In genomic region chr9:45839139-45839981, GRCm38 (mm10) we compare ENCODE assay signal across 8 mouse cellular contexts. TPM values are rescaled to one million over a fixed set of nuclear protein-coding genes. Genes with fewer than 3 reads are reported as not detected.
DNase-seq lines count a peak whose midpoint lies in the region; ATAC-seq and TF ChIP-seq lines count a peak whose summit lies in the region.

No protein-coding gene starts in this region.

- no peaks in the 10 kb centered on the region for H3K36me3 ChIP-seq in forebrain, embryonic 15.5 days
- H3K36me3 ChIP-seq in intestine, embryonic 16.5 days (ENCODE audit: control insufficient read depth, insufficient read depth, low read length), result no peaks in the 10 kb centered on the region
- no peaks in the 10 kb centered on the region for H3K36me3 ChIP-seq in lung, postnatal 0 days (ENCODE audit: insufficient read depth, low read length)
- H3K36me3 ChIP-seq in stomach, embryonic 16.5 days (ENCODE audit: control insufficient read depth, insufficient read depth, low read length), result no peaks in the 10 kb centered on the region

- peak overlapping the region; percentile 89 for H3K4me3 ChIP-seq in forebrain, embryonic 15.5 days
- peak overlapping the region; percentile 94 for H3K4me3 ChIP-seq in intestine, embryonic 16.5 days (ENCODE audit: low read length)
- peak overlapping the region; percentile 60 for H3K4me3 ChIP-seq in lung, postnatal 0 days (ENCODE audit: low read depth, low read length)
- H3K4me3 ChIP-seq in stomach, embryonic 16.5 days (replicated peaks; ENCODE audit: low read length), result peak overlapping the region; percentile 94

- no peak for TF ChIP-seq CTCF in lung, postnatal 0 days (IDR thresholded peaks at IDR 0.05)

- DNase-seq in 3T3-L1 (ENCODE audit: low read depth, low spot score) (peak; percentile 51), MN1 (ENCODE audit: low spot score) (peak; percentile 10)
- peak; percentile 26 for DNase-seq in lung, postnatal 0 days (ENCODE audit: low spot score)
- DNase-seq in frontal cortex, postnatal 25 days (ENCODE audit: low spot score in 2 of 2), result no peak
- no peak for DNase-seq in ovary, postnatal 10 days (ENCODE audit: low spot score)

- no peaks in the 10 kb centered on the region for H3K9me3 ChIP-seq in forebrain, embryonic 15.5 days
- no peaks in the 10 kb centered on the region for H3K9me3 ChIP-seq in intestine, embryonic 16.5 days (ENCODE audit: control insufficient read depth, low read length)
- no peaks in the 10 kb centered on the region for H3K9me3 ChIP-seq in lung, postnatal 0 days (ENCODE audit: low read length)
- no peaks in the 10 kb centered on the region for H3K9me3 ChIP-seq in stomach, embryonic 16.5 days (replicated peaks; ENCODE audit: control insufficient read depth, low read length)

- peak overlapping the region; percentile 83 for H3K4me2 ChIP-seq in forebrain, embryonic 15.5 days (replicated peaks)
- peak overlapping the region; percentile 94 for H3K4me2 ChIP-seq in intestine, embryonic 16.5 days (ENCODE audit: low read depth, low read length)
- H3K4me2 ChIP-seq in lung, postnatal 0 days (replicated peaks; ENCODE audit: low read depth, low read length), result peak overlapping the region; percentile 93
- H3K4me2 ChIP-seq in stomach, embryonic 16.5 days (ENCODE audit: low read depth, low read length), result peak overlapping the region; percentile 89

- ATAC-seq in forebrain, embryonic 15.5 days (replicated peaks), result no peak
- ATAC-seq in intestine, embryonic 16.5 days, result peak; percentile 25; the same call in 1 of the 2 replicates
- peak; percentile 38 for ATAC-seq in lung, postnatal 0 days
- ATAC-seq in stomach, embryonic 16.5 days (ENCODE audit: insufficient read depth, low FRiP score), result peak; percentile 45; the same call in 1 of the 2 replicates

- TF ChIP-seq EP300 in lung, postnatal 0 days (IDR thresholded peaks at IDR 0.05), result no peak

- no peaks in the 10 kb centered on the region for H3K27me3 ChIP-seq in forebrain, embryonic 15.5 days
- no peaks in the 10 kb centered on the region for H3K27me3 ChIP-seq in intestine, embryonic 16.5 days (replicated peaks; ENCODE audit: control insufficient read depth, insufficient read depth, low read length)
- H3K27me3 ChIP-seq in lung, postnatal 0 days (replicated peaks; ENCODE audit: insufficient read depth, low read length), result no peaks in the 10 kb centered on the region
- H3K27me3 ChIP-seq in stomach, embryonic 16.5 days (ENCODE audit: control insufficient read depth, insufficient read depth, low read length), result no peaks in the 10 kb centered on the region

- H3K4me1 ChIP-seq in forebrain, embryonic 15.5 days, result peaks cover 42% of the 10 kb centered on the region
- H3K4me1 ChIP-seq in intestine, embryonic 16.5 days (ENCODE audit: control insufficient read depth, insufficient read depth, low read length), result peaks cover 20% of the 10 kb centered on the region
- peaks cover 13% of the 10 kb centered on the region; the same call in 1 of the 2 replicates for H3K4me1 ChIP-seq in lung, postnatal 0 days (ENCODE audit: insufficient read depth, low read depth, low read length)
- peaks cover 28% of the 10 kb centered on the region for H3K4me1 ChIP-seq in stomach, embryonic 16.5 days (ENCODE audit: control insufficient read depth, insufficient read depth, low read length)

- peak overlapping the region; percentile 75 for H3K9ac ChIP-seq in forebrain, embryonic 15.5 days (replicated peaks)
- H3K9ac ChIP-seq in intestine, embryonic 16.5 days (ENCODE audit: low read depth, low read length), result peak overlapping the region; percentile 92
- peak overlapping the region; percentile 46 for H3K9ac ChIP-seq in lung, postnatal 0 days (replicated peaks; ENCODE audit: low read depth)
- peak overlapping the region; percentile 91 for H3K9ac ChIP-seq in stomach, embryonic 16.5 days (ENCODE audit: low read length)

- peak overlapping the region; percentile 80; the same call in 1 of the 2 replicates for H3K27ac ChIP-seq in forebrain, embryonic 15.5 days (replicated peaks)
- peak overlapping the region; percentile 25; the same call in 1 of the 2 replicates for H3K27ac ChIP-seq in intestine, embryonic 16.5 days (ENCODE audit: low read length)
- 0 out of 2 replicates have a peak overlapping the region, but pooled peaks have one; percentile 6 for H3K27ac ChIP-seq in lung, postnatal 0 days (ENCODE audit: low read length)
- peak overlapping the region; percentile 60; the same call in 1 of the 2 replicates for H3K27ac ChIP-seq in stomach, embryonic 16.5 days (ENCODE audit: low read length)

- WGBS in forebrain, embryonic 15.5 days, result 16% methylated on average over 17 of the region's 17 CpGs
- 13% methylated on average over 17 of the region's 17 CpGs for WGBS in intestine, embryonic 16.5 days
- WGBS in lung, postnatal 0 days, result 11% methylated on average over 15 of the region's 17 CpGs
- 10% methylated on average over 17 of the region's 17 CpGs for WGBS in stomach, embryonic 16.5 days

RNA-seq across cellular contexts. Expression of gene Bace1, which starts 1.0 kb away (rescaled TPM):
- 47.2 and 47.4 TPM in 2 replicates for polyA plus RNA-seq in forebrain, embryonic 15.5 days (2015; fragmentation: Nextera tagmentation; extraction: Ambion mirVana)
- polyA plus RNA-seq in intestine, embryonic 16.5 days (2015; fragmentation: Nextera tagmentation; extraction: Ambion mirVana), result 17.8 TPM in 2 replicates
- polyA plus RNA-seq in lung, postnatal 0 days (2015; fragmentation: Nextera tagmentation; extraction: Ambion mirVana), result 16.6 and 18.3 TPM in 2 replicates
- 23.2 and 24.1 TPM in 2 replicates for polyA plus RNA-seq in stomach, embryonic 16.5 days (2015; fragmentation: Nextera tagmentation; extraction: Ambion mirVana)

RNA-seq across cellular contexts. Expression of gene Cep164, which starts 10.9 kb away (rescaled TPM):
- polyA plus RNA-seq in forebrain, embryonic 15.5 days (2015; fragmentation: Nextera tagmentation; extraction: Ambion mirVana), result 14.5 and 18.2 TPM in 2 replicates
- polyA plus RNA-seq in intestine, embryonic 16.5 days (2015; fragmentation: Nextera tagmentation; extraction: Ambion mirVana), result 20.6 and 21.6 TPM in 2 replicates
- polyA plus RNA-seq in lung, postnatal 0 days (2015; fragmentation: Nextera tagmentation; extraction: Ambion mirVana), result 16.5 and 19.4 TPM in 2 replicates
- polyA plus RNA-seq in stomach, embryonic 16.5 days (2015; fragmentation: Nextera tagmentation; extraction: Ambion mirVana), result 19.6 and 21.1 TPM in 2 replicates

Comparison
In these comparisons a context has a peak if more than half of its experiments do, and no peak if none do; other contexts are left out.
1. DNase-seq: peak in 3T3-L1 (single experiment), MN1 (single experiment) and lung, postnatal 0 days (single experiment); none in frontal cortex, postnatal 25 days (0 of 2) and ovary, postnatal 10 days (single experiment).
2. H3K27ac ChIP-seq: peak in every context shown above with its lines; median percentile 80 in forebrain, embryonic 15.5 days; 60 in stomach, embryonic 16.5 days; 25 in intestine, embryonic 16.5 days; 6 in lung, postnatal 0 days.
3. Peak in every context shown above with its lines, with median percentiles within 50 percentile points of each other: H3K4me2 ChIP-seq, H3K4me3 ChIP-seq and H3K9ac ChIP-seq.